ENCODE assay signal across 15 mouse cellular contexts in the genomic region with DNA sequence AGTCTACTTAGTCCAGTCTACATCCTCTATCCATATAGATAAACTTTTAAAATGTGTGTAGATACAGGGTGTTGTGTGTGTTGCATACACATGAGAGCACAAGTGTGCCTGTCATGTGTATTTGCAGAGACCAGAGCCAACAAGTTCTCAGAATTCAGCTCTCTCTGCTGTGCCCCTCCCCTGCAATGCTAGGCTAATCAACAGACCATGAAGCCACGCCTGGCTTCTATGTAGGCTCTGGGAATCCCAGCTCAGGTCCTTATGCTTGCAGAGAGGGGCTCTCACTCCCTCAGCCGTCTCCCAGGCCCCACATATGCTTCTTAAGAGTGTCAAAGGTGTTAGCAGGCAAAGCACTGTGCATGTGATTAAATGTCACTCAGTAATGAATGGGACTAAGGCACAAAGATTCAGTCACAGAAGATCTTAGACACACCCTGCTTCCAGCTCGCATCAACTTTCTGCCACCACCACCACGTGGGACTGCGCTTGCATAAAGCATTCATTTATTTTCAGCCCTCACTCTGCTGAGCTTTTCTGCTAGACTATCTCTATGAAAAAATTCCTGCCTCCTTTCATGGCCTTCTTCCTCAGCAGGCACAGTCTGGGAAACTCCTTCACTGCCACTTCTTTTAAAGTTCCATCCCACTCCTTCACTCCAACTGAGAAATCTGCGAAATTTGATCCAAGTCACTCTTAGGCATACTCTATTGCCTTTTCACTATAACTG. TPM values are rescaled to one million over a fixed set of nuclear protein-coding genes. Genes with fewer than 3 reads are reported as not detected.
A peak's percentile ranks its signal among the peaks of the same experiment; 100 is the strongest.
DNase-seq lines count a peak whose midpoint lies in the region; ATAC-seq and TF ChIP-seq lines count a peak whose summit lies in the region.
"Had no signal": no experiment of that assay in that cellular context is flagged by ENCODE, and none has a peak within 500 bp of the region (broad histone marks: within the 10 kb centered on the region; RNA-seq: fewer than 3 reads in every experiment).

No protein-coding gene starts in this region.

- TF ChIP-seq POLR2A in cortical plate, adult 2 months (IDR thresholded peaks at IDR 0.05; ENCODE audit: extremely low read depth, insufficient read depth, low read length) = no peak

- H3K4me1 ChIP-seq in cortical plate, adult 2 months (ENCODE audit: control insufficient read depth, insufficient read depth, low read length) = peaks cover 7% of the 10 kb centered on the region
- H3K4me1 ChIP-seq in kidney, embryonic 15.5 days = peaks cover 21% of the 10 kb centered on the region
- H3K4me1 ChIP-seq: embryonic facial prominence, embryonic 15.5 days had no signal

- peak overlapping the region; percentile 17; the same call in 1 of the 2 replicates for H3K27ac ChIP-seq in cortical plate, adult 2 months (ENCODE audit: insufficient read depth, low read length)
- peak overlapping the region; percentile 68 for H3K27ac ChIP-seq in kidney, embryonic 15.5 days
- H3K27ac ChIP-seq: embryonic facial prominence, embryonic 15.5 days; limb, embryonic 13.5 days had no signal

- DNase-seq in frontal cortex, postnatal 36 days (ENCODE audit: low spot score in 2 of 2) = peak; percentile 21 to 33
- no peak for DNase-seq in frontal cortex, postnatal 10 days (ENCODE audit: low spot score in 2 of 2)
- peak; percentile 26 to 39 for DNase-seq in left cerebral cortex, postnatal 14 days (ENCODE audit: low spot score in 2 of 2)
- DNase-seq in left cerebral cortex, postnatal 4 days = no peak
- DNase-seq in lung, postnatal 10 days = no peak
- DNase-seq in urinary bladder, postnatal 4 days (ENCODE audit: low spot score in 2 of 2) = no peak
- DNase-seq: adrenal gland, adult 8-10 months; cerebellum, adult 9-11 months; heart, postnatal 10 days; liver, postnatal 0 days had no signal

- H3K27me3 ChIP-seq in kidney, embryonic 15.5 days = no peaks in the 10 kb centered on the region
- H3K27me3 ChIP-seq: embryonic facial prominence, embryonic 15.5 days; limb, embryonic 13.5 days had no signal

- H3K9me3 ChIP-seq in kidney, embryonic 15.5 days (replicated peaks) = no peaks in the 10 kb centered on the region
- H3K9me3 ChIP-seq: embryonic facial prominence, embryonic 15.5 days; G1E; limb, embryonic 13.5 days had no signal

- peaks cover 42% of the 10 kb centered on the region for H3K36me3 ChIP-seq in kidney, embryonic 15.5 days

- WGBS in kidney, embryonic 15.5 days = 48% methylated on average over 6 of the region's 6 CpGs

- ATAC-seq in kidney, embryonic 15.5 days (replicated peaks; ENCODE audit: low FRiP score) = peak; percentile 83
- ATAC-seq: liver, postnatal 0 days had no signal

- no peak for TF ChIP-seq CTCF in cortical plate, adult 2 months (IDR thresholded peaks at IDR 0.05; ENCODE audit: extremely low read depth, insufficient read depth, low read length)

- H3K4me3 ChIP-seq in cortical plate, adult 2 months (ENCODE audit: insufficient read depth, low read length) = no peak overlapping the region
- H3K4me3 ChIP-seq in kidney, embryonic 15.5 days (replicated peaks) = no peak overlapping the region
- H3K4me3 ChIP-seq: embryonic facial prominence, embryonic 15.5 days; limb, embryonic 13.5 days had no signal

- H3K9ac ChIP-seq in kidney, embryonic 15.5 days = no peak overlapping the region
- H3K9ac ChIP-seq: embryonic facial prominence, embryonic 15.5 days; limb, embryonic 13.5 days; liver, postnatal 0 days had no signal

- intact Hi-C loops in left cerebral cortex, postnatal 14 days (cut with DNase I) = no loop called here
- intact Hi-C loops in left cerebral cortex, postnatal 4 days (cut with DNase I) = no loop called here

- no peak overlapping the region for H3K4me2 ChIP-seq in kidney, embryonic 15.5 days
- H3K4me2 ChIP-seq: embryonic facial prominence, embryonic 15.5 days; limb, embryonic 13.5 days had no signal

RNA-seq across cellular contexts. Expression of a gene that starts 31.3 kb away (rescaled TPM):
- total RNA-seq in left cerebral cortex, postnatal 14 days (2021) = 10 to 100 TPM; 84.6 to 96.5 TPM
- total RNA-seq in left cerebral cortex, postnatal 4 days (2021) = 10 to 100 TPM; 80.9 to 91.4 TPM
- polyA plus RNA-seq in cortical plate, adult 2 months (2012; rRNA removed) = 145 and 170 TPM in 2 replicates
- 197 and 211 TPM in 2 replicates for polyA plus RNA-seq in kidney, embryonic 15.5 days (2015; fragmentation: Nextera tagmentation; extraction: Ambion mirVana)

RNA-seq across cellular contexts. Expression of a gene that starts 31.5 kb away (rescaled TPM):
- total RNA-seq in left cerebral cortex, postnatal 14 days (2021) = 10 to 100 TPM; 23.7 to 25.1 TPM
- total RNA-seq in left cerebral cortex, postnatal 4 days (2021) = 10 to 100 TPM; 29.3 to 30.2 TPM
- polyA plus RNA-seq in cortical plate, adult 2 months (2012; rRNA removed) = 36.7 and 37.8 TPM in 2 replicates
- 59.3 and 61.7 TPM in 2 replicates for polyA plus RNA-seq in kidney, embryonic 15.5 days (2015; fragmentation: Nextera tagmentation; extraction: Ambion mirVana)

Comparison
In these comparisons a context has a peak if more than half of its experiments do, and no peak if none do; other contexts are left out.
1. DNase-seq: peak in frontal cortex, postnatal 36 days (2 of 2) and left cerebral cortex, postnatal 14 days (2 of 2); none in frontal cortex, postnatal 10 days (0 of 2), left cerebral cortex, postnatal 4 days (single experiment), lung, postnatal 10 days (single experiment) and urinary bladder, postnatal 4 days (0 of 2).